Mouse (Mus musculus) brain, embryonic 14.5 days (tissue): ENCODE measurements around the gene Pla2g1b.

ENCODE experiments used
- CTCF ChIP-seq: fragments of 200-500 bp; IDR thresholded peaks from 2 replicates; pipeline ENCODE4 v1.5.1; 2012; ENCODE audit warnings: inconsistent platforms, mild to moderate bottlenecking, moderate library complexity, borderline replicate concordance; ENCODE audit not compliant: insufficient read depth, insufficient read length; ENCODE audit errors: extremely low read depth
- POLR2A ChIP-seq: fragments of 200-500 bp; IDR thresholded peaks from 2 replicates; pipeline ENCODE4 v1.6.1; 2012; ENCODE audit warnings: mild to moderate bottlenecking, inconsistent platforms, borderline replicate concordance; ENCODE audit not compliant: poor library complexity, insufficient read depth, insufficient read length, severe bottlenecking; ENCODE audit errors: extremely low read depth

DNA sequence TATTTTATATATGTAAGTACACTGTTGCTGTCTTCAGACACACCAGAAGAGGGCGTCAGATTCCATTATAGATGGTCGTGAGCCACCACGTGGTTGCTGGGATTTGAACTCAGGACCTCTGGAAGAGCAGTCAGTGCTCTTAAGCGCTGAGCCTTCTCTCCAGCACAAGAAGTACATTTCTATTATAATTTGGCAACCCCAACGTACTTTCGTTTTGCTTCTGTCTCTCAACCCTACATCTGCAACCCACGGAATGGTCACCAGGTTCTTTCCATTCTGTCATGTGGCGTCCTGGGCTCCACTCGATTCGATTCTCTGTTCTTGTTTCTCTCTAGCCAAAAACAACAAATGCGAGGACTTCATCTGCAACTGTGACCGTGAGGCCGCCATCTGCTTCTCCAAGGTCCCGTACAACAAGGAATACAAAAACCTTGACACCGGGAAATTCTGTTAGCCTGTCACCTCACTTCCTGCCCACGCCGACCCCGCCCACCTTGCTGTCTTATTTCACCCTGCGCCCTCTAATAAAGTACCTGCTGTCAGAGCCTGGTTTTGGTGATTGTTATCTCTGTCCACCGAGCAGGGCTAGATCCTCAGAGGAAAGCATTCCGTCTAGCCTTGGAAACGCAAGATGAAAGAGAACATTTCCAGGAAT, 8.2 kb downstream of the Pla2g1b start:
- TF ChIP-seq POLR2A, result no peak
- TF ChIP-seq CTCF, result no peak
